Mouse (Mus musculus) forebrain, embryonic 12.5 days (tissue): Measurements from ENCODE around the gene Entpd3. TPM values are rescaled to one million over a fixed set of nuclear protein-coding genes. Genes with fewer than 3 reads are reported as not detected.
"Not testable (repeated sequence)": the region's sequence is repeated elsewhere in the genome, so short reads cannot be mapped to it uniquely, and the experiment has no call there.

Experiments
- ATAC-seq: fragments of 200-750 bp; cut with Nextera tagmentation; 2 replicates; pipeline ENCODE4 v1.8.0; 2017; ENCODE audit warnings: moderate TSS enrichment; ENCODE audit not compliant: low FRiP score
- H3K27ac ChIP-seq: fragments of 300-500 bp; sonication (generic); 2 replicates; pipeline ENCODE4 v1.5.1; 2016; ENCODE audit warnings: mild to moderate bottlenecking
- H3K27me3 ChIP-seq: fragments of 300-500 bp; sonication (generic); 2 replicates; pipeline ENCODE4 v1.6.1; 2016; ENCODE audit warnings: mild to moderate bottlenecking
- H3K36me3 ChIP-seq: fragments of 300-500 bp; sonication (generic); replicated peaks from 2 replicates; pipeline ENCODE4 v1.6.1; 2016; ENCODE audit warnings: mild to moderate bottlenecking
- H3K4me1 ChIP-seq: fragments of 300-500 bp; sonication (generic); 2 replicates; pipeline ENCODE4 v1.6.1; 2016
- H3K4me2 ChIP-seq: fragments of 300-500 bp; sonication (generic); 2 replicates; pipeline ENCODE4 v1.6.1; 2016; ENCODE audit warnings: mild to moderate bottlenecking, moderate library complexity
- H3K4me3 ChIP-seq: fragments of 300-500 bp; sonication (generic); replicated peaks from 2 replicates; pipeline ENCODE4 v1.5.1; 2016; ENCODE audit warnings: mild to moderate bottlenecking
- H3K9ac ChIP-seq: fragments of 300-500 bp; sonication (generic); 2 replicates; pipeline ENCODE4 v1.6.1; 2016; ENCODE audit warnings: mild to moderate bottlenecking
- H3K9me3 ChIP-seq: fragments of 300-500 bp; sonication (generic); 2 replicates; pipeline ENCODE4 v1.6.1; 2016
- WGBS: fragments of 180-500 bp; shearing (Covaris S2); methylation state at CpG from one replicate; pipeline ENCODE4 v1.1.7; 2016; 5-methylcytosine and 5-hydroxymethylcytosine counted together
- polyA plus RNA-seq: library from polyadenylated mRNA; unstranded; fragments of >200 nt; fragmentation: Nextera tagmentation; extraction: Ambion mirVana; gene quantifications from 2 replicates; pipeline ENCODE4 v1.2.1, GENCODE M21; 2016

Entpd3 gene
- polyA plus RNA-seq, 1 experiment from 2014 or later: 0.23 TPM

GRCm38 (mm10) chr9:120518946-120519345, 20.7 kb upstream of the Entpd3 start:
- 80% methylated on average over 3 of the region's 3 CpGs for WGBS
- no peaks in the 10 kb centered on the region for H3K27me3 ChIP-seq
- ATAC-seq: no peak
- H3K27ac ChIP-seq: no peak overlapping the region
- H3K4me1 ChIP-seq: no peaks in the 10 kb centered on the region; the same call in 1 of the 2 replicates
- no peaks in the 10 kb centered on the region for H3K36me3 ChIP-seq
- no peak overlapping the region for H3K4me3 ChIP-seq
- H3K9ac ChIP-seq: no peak overlapping the region
- H3K9me3 ChIP-seq: no peaks in the 10 kb centered on the region
- no peak overlapping the region for H3K4me2 ChIP-seq

- Histone ChIP-seq H3K4me2 (no peak overlapping the region), H3K4me1 (no peaks in the 10 kb centered on the region; the same call in 1 of the 2 replicates), H3K9ac (no peak overlapping the region), H3K9me3 (no peaks in the 10 kb centered on the region), H3K4me3 (no peak overlapping the region), H3K27ac (no peak overlapping the region), H3K27me3 (no peaks in the 10 kb centered on the region), H3K36me3 (no peaks in the 10 kb centered on the region)
- ATAC-seq: no peak
- 69% methylated on average over 19 of the region's 19 CpGs for WGBS
Observed at GRCm38 (mm10) chr9:120519469-120520125, 20.0 kb upstream of the Entpd3 start.

GRCm38 (mm10) chr9:120521161-120521560, 18.5 kb upstream of the Entpd3 start:
- no peak for ATAC-seq

GRCm38 (mm10) chr9:120527270-120527669, 12.3 kb upstream of the Entpd3 start:
- Histone ChIP-seq H3K36me3 (no peaks in the 10 kb centered on the region), H3K4me3 (no peak overlapping the region), H3K27ac (no peak overlapping the region), H3K4me1 (peaks cover 2% of the 10 kb centered on the region; the same call in 1 of the 2 replicates), H3K9me3 (no peaks in the 10 kb centered on the region), H3K27me3 (no peaks in the 10 kb centered on the region), H3K9ac (no peak overlapping the region), H3K4me2 (no peak overlapping the region)
- WGBS: 25% methylated on average over 4 of the region's 4 CpGs
- no peak for ATAC-seq

More at GRCm38 (mm10) chr9:120521161-120521560, 18.5 kb upstream of the Entpd3 start:
- Histone ChIP-seq H3K4me1 (no peaks in the 10 kb centered on the region; the same call in 1 of the 2 replicates), H3K4me2 (no peak overlapping the region), H3K27ac (no peak overlapping the region), H3K4me3 (no peak overlapping the region), H3K27me3 (no peaks in the 10 kb centered on the region), H3K9ac (no peak overlapping the region), H3K9me3 (no peaks in the 10 kb centered on the region), H3K36me3 (no peaks in the 10 kb centered on the region)
- WGBS: 87% methylated on average over 1 of the region's 1 CpGs

- no peaks in the 10 kb centered on the region for H3K27me3 ChIP-seq
- ATAC-seq: no peak
- 93% methylated on average over 8 of the region's 8 CpGs for WGBS
- H3K4me3 ChIP-seq: no peak overlapping the region
- H3K4me1 ChIP-seq: peaks cover 2% of the 10 kb centered on the region; the same call in 1 of the 2 replicates
- no peaks in the 10 kb centered on the region for H3K9me3 ChIP-seq
- H3K27ac ChIP-seq: no peak overlapping the region
- H3K36me3 ChIP-seq: no peaks in the 10 kb centered on the region
- H3K4me2 ChIP-seq: no peak overlapping the region
- no peak overlapping the region for H3K9ac ChIP-seq
Observed at GRCm38 (mm10) chr9:120527919-120528318, 11.7 kb upstream of the Entpd3 start.

- H3K36me3 ChIP-seq: no peaks in the 10 kb centered on the region
- 82% methylated on average over 17 of the region's 17 CpGs for WGBS
- H3K4me3 ChIP-seq: no peak overlapping the region
- H3K4me1 ChIP-seq: peaks cover 2% of the 10 kb centered on the region; the same call in 1 of the 2 replicates
- no peak overlapping the region for H3K9ac ChIP-seq
- no peak overlapping the region for H3K4me2 ChIP-seq
- no peak for ATAC-seq
- no peak overlapping the region for H3K27ac ChIP-seq
- H3K9me3 ChIP-seq: 0 out of 2 replicates have a peak, but pooled peaks cover under 1% of the 10 kb centered on the region
- no peaks in the 10 kb centered on the region for H3K27me3 ChIP-seq
Observed at GRCm38 (mm10) chr9:120528815-120529510, 10.7 kb upstream of the Entpd3 start.

GRCm38 (mm10) chr9:120530471-120530870, 9.1 kb upstream of the Entpd3 start:
- no peaks in the 10 kb centered on the region for H3K36me3 ChIP-seq
- 87% methylated on average over 5 of the region's 5 CpGs for WGBS
- no peak overlapping the region for H3K4me3 ChIP-seq
- no peaks in the 10 kb centered on the region for H3K27me3 ChIP-seq
- no peak overlapping the region for H3K9ac ChIP-seq
- no peak overlapping the region for H3K4me2 ChIP-seq
- ATAC-seq: no peak
- no peak overlapping the region for H3K27ac ChIP-seq
- 0 out of 2 replicates have a peak, but pooled peaks cover 3% of the 10 kb centered on the region for H3K9me3 ChIP-seq
- H3K4me1 ChIP-seq: peaks cover 2% of the 10 kb centered on the region; the same call in 1 of the 2 replicates

- WGBS: 85% methylated on average over 6 of the region's 6 CpGs
Observed at GRCm38 (mm10) chr9:120532062-120532461, 7.6 kb upstream of the Entpd3 start.

GRCm38 (mm10) chr9:120532691-120533090, 6.9 kb upstream of the Entpd3 start:
- no peaks in the 10 kb centered on the region for H3K4me1 ChIP-seq
- 82% methylated on average over 6 of the region's 6 CpGs for WGBS
- no peak for ATAC-seq

More at GRCm38 (mm10) chr9:120532062-120532461, 7.6 kb upstream of the Entpd3 start:
- H3K4me1 ChIP-seq: peaks cover under 1% of the 10 kb centered on the region; the same call in 1 of the 2 replicates
- H3K9ac ChIP-seq: no peak overlapping the region
- no peak overlapping the region for H3K4me3 ChIP-seq
- 0 out of 2 replicates have a peak, but pooled peaks cover 3% of the 10 kb centered on the region for H3K9me3 ChIP-seq
- no peak overlapping the region for H3K27ac ChIP-seq
- no peak overlapping the region for H3K4me2 ChIP-seq
- H3K36me3 ChIP-seq: no peaks in the 10 kb centered on the region
- ATAC-seq: no peak
- H3K27me3 ChIP-seq: no peaks in the 10 kb centered on the region

GRCm38 (mm10) chr9:120533446-120533950, 6.1 kb upstream of the Entpd3 start:
- WGBS: 98% methylated on average over 8 of the region's 8 CpGs
- H3K9ac ChIP-seq, H3K9me3 ChIP-seq, H3K36me3 ChIP-seq, H3K4me2 ChIP-seq, H3K4me1 ChIP-seq, H3K4me3 ChIP-seq, ATAC-seq, H3K27ac ChIP-seq: not testable (repeated sequence)
- peaks cover 10% of the 10 kb centered on the region for H3K27me3 ChIP-seq

More at GRCm38 (mm10) chr9:120532691-120533090, 6.9 kb upstream of the Entpd3 start:
- Histone ChIP-seq H3K36me3 (no peaks in the 10 kb centered on the region), H3K4me3 (no peak overlapping the region), H3K4me2 (no peak overlapping the region), H3K27ac (no peak overlapping the region), H3K9me3 (0 out of 2 replicates have a peak, but pooled peaks cover 3% of the 10 kb centered on the region), H3K9ac (no peak overlapping the region), H3K27me3 (peaks cover 3% of the 10 kb centered on the region; the same call in 1 of the 2 replicates)

- Histone ChIP-seq H3K27ac (no peak overlapping the region), H3K27me3 (peaks cover 46% of the 10 kb centered on the region), H3K4me3 (no peak overlapping the region), H3K9ac (no peak overlapping the region), H3K36me3 (no peaks in the 10 kb centered on the region), H3K9me3 (no peaks in the 10 kb centered on the region), H3K4me1 (peaks cover 7% of the 10 kb centered on the region), H3K4me2 (no peak overlapping the region)
- ATAC-seq: no peak
- no CpG with 5 or more reads among the region's 2 CpGs for whole genome bisulfite sequencing
Observed at GRCm38 (mm10) chr9:120541411-120541810, 1.8 kb downstream of the Entpd3 start.

- H3K4me2 ChIP-seq: no peak overlapping the region
- WGBS: 36% methylated on average over 6 of the region's 6 CpGs
- no peaks in the 10 kb centered on the region for H3K9me3 ChIP-seq
- ATAC-seq: no peak
- peaks cover 46% of the 10 kb centered on the region for H3K27me3 ChIP-seq
- no peak overlapping the region for H3K4me3 ChIP-seq
- no peak overlapping the region for H3K27ac ChIP-seq
- H3K4me1 ChIP-seq: peaks cover 7% of the 10 kb centered on the region
- no peak overlapping the region for H3K9ac ChIP-seq
- H3K36me3 ChIP-seq: no peaks in the 10 kb centered on the region
Observed at GRCm38 (mm10) chr9:120542241-120542640, 2.6 kb downstream of the Entpd3 start.
